Mouse (Mus musculus): Measurements from ENCODE around the gene Hpse2.

DNA sequence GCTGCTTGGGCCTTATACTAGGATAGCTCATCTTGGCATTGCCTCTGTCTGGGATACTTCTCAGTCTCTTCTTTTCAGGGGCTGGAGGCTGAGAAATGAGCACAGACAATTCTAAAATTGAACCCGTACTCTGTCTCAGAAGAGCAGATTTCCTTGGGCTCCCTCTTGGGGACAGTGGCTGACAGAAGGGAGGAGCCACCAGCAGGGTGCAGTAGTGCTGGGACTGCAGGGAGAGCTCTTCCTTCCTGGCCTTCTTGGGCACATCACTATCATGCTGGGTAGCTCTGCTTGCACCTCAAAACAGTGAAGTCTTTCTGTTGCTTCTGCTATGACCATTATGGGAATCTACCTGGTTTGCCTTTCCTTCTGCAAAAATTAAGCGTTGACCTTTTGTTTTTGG lies 603.0 kb downstream of the Hpse2 start:
- TF ChIP-seq EP300 (IDR thresholded peaks at IDR 0.05; ENCODE audit: low read depth) (no peak), CTCF (IDR thresholded peaks at IDR 0.05; ENCODE audit: low read depth) (peak; percentile 52)

Data from liver, embryonic 14.5 days (tissue).